Mouse (Mus musculus) ES-E14 (cell line): Measurements from ENCODE around the gene Oasl2.

ENCODE experiments used
- ZC3H11A ChIP-seq: IDR thresholded peaks from 2 replicates; pipeline ENCODE4 v1.6.1; 2012; ENCODE audit warnings: low read depth, mild to moderate bottlenecking, inconsistent platforms, low read length, borderline replicate concordance
- ZNF384 ChIP-seq: IDR thresholded peaks from 2 replicates; pipeline ENCODE4 v1.6.1; 2012; ENCODE audit warnings: low read depth, low read length, inconsistent platforms

DNA sequence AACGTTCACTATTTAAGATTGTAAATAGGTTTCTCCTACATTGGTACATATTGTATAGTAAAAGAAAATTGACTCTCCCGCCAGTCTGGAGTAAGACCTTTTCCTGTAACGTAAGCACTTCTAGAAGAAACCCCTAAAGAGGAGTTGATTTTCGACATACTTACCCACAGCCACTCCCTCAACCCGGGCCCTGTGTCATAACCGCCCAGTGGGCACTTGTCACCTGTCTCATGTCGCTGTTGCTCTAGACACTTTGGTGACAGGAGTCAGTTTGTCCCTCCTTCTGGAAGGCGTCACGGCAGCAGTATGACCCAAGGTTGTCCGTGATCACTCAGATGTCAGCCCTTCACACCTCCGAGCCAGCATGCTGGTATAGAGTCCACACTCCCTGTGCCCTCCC lies 13.7 kb upstream of the Oasl2 start:
- TF ChIP-seq ZC3H11A (no peak), ZNF384 (no peak)
